Mouse (Mus musculus) R1 (cell line): ENCODE data around the gene Lman2.

Experiments
- DNase-seq: peaks from one replicate; pipeline ENCODE4 v3.0.0-alpha.2; 2018; ENCODE audit warnings: low read depth, low spot score

The Lman2 gene

GRCm38 (mm10) chr13:55362453-55363060 lies at the start of gene Lman2:
TSS of gene Lman2 (minus strand) at chr13:55362783.
- DNase-seq = peak; percentile 100

GRCm38 (mm10) chr13:55411826-55412225 lies 49.2 kb upstream of the Lman2 start:
- DNase-seq = no peak

DNA sequence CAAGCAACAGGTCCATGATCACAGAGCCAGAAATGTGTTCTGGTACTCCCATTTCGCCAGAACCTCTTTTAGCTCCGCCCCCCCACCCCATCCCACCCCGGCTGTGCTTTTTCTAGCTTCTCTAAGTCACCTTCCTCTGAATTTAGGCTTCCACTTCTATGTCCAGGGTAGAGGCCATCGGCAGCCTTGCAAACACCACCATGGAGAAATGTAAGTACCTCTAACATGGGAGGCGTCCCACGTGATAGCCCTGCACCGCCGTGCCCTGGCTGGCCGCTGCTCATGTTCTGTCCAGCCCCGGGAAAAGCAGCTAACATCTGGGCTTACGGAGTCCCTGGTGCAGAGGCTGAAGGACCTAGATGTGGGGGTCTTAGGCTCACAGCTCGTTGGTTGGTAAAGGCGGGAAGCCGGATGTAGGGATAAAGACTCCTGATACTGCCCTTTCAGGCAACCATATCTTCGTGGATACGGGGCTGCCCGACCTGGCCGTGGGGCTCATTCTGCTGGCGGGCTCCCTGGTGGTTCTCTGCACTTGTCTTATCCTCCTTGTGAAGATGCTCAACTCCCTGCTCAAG lies 46.0 kb upstream of the Lman2 start:
- no peak for DNase-seq

- no peak for DNase-seq
Observed at GRCm38 (mm10) chr13:55407341-55407740, 44.8 kb upstream of the Lman2 start.

DNA sequence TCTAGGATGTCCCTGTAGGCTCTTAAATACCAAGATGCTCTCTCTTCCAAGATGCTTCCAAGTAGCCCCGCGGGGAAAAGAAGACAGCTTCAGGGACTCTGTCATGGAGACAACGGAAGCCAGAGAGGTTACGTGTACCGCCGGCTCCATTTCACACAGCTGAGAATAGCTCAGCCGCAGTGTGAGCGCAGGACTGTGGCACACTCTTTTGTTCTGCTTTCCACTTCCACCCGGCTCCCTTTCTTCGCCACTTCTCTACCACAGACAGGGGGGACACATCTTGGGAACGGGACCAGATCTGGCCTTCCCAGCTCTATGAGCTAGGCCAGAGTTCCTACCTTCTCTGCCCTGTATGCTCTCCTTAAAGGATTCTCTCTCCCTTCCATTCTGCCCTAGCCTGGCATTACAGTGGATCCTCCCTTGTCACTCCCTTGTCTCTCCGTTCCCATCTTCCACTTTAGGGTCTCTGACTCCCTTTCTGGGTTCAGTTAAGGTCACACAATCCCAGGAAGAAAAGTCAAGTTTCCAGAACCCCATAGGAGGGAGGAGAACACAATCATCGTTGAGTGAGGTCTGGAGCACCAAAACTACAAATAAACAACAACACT lies 43.3 kb upstream of the Lman2 start:
- DNase-seq = no peak

GRCm38 (mm10) chr13:55404853-55405782 lies 42.5 kb upstream of the Lman2 start:
- DNase-seq = peak; percentile 83

- no peak for DNase-seq
Observed at GRCm38 (mm10) chr13:55403935-55404852, 41.6 kb upstream of the Lman2 start.

DNA sequence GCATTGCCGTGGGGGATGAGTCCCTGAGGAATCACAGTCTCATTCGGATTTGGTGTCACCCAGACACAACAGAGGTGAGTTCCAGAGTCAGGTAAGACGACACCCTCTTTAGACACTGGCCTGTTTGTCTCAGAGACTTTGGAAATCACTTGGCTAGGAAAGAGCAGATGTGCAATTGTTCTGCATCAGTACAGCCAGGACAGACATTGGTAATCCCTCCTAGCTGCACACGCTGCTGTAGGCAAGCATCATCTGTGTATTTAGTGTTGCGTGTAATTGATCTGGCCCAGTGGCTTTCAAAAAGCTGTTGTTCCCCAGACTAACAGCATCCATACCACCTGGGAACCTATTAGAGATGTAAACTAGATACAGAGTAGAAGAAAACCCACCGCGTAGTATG lies 40.7 kb upstream of the Lman2 start:
- DNase-seq = no peak

DNA sequence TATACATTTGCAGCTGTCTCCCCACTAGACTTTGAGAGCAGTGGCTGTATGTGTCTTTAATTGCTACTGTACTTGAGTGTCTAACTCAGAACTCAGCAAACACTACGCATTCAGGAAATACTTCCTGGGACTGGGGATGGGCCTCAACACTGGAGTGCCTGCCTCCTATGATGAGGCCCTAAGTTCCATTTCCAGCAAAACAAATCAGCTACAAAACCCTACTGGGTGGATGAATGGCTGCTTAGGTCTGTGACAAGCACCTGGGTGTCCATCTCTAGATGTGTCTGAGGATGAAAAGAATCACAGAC lies 37.4 kb upstream of the Lman2 start:
- no peak for DNase-seq

DNA sequence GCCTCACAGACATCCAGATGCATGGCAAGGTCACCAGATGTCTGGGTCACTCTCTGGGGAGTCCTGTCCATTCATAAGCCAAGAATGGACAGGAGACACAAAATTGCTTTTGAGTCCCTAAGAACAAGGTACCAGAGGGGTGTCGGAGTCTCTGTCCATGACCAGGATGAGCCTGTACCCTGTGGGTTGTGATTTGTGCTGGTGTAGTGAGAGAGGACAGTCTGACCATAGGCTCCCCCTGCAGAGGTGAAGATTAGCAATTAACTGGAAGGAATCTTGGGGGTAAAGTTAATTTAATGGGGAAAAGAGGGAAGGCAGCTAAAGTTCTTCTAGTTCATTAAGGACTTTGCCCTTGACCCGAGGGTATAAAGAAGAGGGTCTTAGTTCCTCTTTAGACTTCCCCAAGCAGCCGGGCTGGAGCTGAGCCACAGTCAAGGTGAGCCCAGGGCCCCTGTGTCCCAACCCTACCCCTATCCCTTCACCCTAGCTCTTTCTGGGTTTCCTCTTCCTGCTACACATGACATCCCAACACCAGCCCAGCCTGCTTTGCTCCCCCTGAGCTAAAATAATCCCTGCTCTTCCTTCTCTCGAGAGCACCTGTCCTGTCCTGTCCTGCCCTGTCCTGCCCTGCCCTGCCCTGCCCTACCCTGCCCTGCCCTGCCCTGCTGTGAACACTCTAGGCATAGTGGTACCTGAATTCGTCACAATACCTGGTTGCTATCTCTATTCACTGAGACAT lies 36.9 kb upstream of the Lman2 start:
- DNase-seq = no peak

- no peak for DNase-seq
Observed at GRCm38 (mm10) chr13:55398088-55398487, 35.5 kb upstream of the Lman2 start, which contains the start of gene Slc34a1. TSS of gene Slc34a1 (plus strand) at chr13:55398187.

DNA sequence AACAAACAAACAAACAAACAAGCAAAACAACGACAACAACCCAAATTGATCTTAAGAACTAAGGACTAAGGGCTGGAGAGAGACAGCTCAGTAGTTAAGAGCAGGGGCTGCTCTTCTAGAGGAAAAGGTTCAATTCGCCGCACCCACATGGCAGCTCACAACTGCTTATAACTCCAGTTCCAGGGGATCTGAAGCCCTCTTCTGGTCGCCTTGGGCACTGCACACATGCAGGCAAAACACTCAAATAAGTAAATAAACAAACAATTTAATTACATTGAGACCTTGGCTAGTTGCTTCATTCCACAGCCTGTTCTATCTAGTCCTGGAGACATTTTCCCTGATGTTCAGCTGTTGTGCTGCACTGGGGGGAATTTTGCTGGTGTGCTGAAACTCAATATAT lies 30.4 kb upstream of the Lman2 start:
- DNase-seq = peak; percentile 85

- no peak for DNase-seq
Observed at GRCm38 (mm10) chr13:55391626-55392029, 29.0 kb upstream of the Lman2 start.

GRCm38 (mm10) chr13:55390644-55391043 lies 28.1 kb upstream of the Lman2 start:
- no peak for DNase-seq

DNA sequence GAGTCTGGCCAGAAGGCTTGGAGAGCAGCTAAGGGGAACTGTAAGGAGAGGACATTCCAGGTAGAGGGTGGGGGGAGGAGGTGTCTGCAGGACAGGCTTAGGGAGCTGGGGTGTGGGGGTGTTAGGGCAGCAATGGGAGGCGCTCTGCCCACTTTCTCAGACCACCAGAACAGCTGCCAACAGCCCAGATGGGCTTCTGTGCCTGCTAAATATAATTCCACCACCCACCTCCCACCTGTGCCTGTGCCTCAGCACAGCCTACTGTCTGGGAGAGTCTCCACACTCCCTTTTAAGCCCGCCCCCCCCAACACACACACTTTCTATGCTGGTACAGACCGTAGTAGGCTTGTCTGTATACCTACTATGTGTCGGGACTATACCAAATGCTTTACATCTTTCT lies 19.2 kb upstream of the Lman2 start:
- DNase-seq = no peak

GRCm38 (mm10) chr13:55378907-55379580 lies 16.5 kb upstream of the Lman2 start:
- DNase-seq = peak; percentile 91

DNA sequence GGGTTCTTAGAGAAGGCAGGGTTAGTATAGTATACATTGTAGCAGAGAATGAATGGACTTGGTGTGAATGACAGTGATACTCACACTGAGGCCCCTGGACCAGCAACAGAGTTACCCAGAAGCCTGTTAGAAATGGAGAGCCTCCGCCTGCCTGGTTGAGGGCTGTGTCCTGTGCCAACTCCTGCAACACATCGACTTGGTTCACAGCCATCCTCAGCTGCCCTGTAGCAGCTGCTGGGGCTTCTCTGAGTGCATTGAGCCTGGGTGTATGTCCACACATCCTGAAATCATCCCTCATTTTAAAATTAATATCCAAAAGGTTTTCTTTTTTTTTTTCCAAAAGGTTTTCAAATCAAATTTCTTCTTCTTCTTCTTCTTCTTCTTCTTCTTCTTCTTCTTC lies 13.3 kb upstream of the Lman2 start:
- DNase-seq = no peak

DNA sequence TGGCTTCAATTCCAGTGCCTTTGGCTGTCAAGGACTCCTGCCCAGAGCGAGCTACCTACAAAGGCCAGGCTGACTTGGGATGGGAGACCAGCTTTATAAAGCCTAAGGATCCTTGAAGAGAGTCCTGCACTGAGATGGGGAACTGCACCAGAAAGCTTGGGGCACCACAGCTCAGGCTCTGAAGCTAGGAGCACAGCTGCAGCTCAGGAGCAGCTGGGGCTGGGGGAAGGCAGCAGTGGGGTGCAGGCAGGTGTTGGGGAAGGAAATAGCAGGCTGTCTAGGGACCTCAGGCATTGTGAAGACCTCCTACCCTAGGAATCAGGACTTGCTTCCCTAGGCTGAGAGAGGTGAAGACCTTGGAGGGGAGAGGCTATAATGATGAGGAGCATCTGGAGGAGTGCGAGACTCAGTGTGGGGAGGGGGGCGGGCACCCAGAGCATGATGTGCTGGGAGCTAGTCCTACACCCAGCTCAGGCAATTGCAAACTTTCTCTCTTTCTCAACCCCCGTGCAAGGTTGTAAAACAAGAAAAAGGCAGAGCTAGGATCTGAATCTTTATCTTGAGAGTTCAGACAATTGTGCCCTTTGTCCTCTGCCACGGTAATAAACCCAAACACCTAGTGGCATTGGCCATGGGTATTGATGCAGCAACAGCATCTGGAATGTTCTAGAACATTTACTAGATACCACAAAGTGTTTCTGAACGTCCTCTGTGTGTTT lies 11.8 kb upstream of the Lman2 start:
- no peak for DNase-seq

- no peak for DNase-seq
Observed at GRCm38 (mm10) chr13:55371740-55372139, 9.2 kb upstream of the Lman2 start.
